12 mouse cellular contexts compared by ENCODE assay signal in genomic region chr13:83724196-83724595, GRCm38 (mm10).
DNase-seq lines count a peak whose midpoint lies in the region; ATAC-seq and TF ChIP-seq lines count a peak whose summit lies in the region.
"Had no signal": no experiment of that assay in that cellular context is flagged by ENCODE, and none has a peak within 500 bp of the region (broad histone marks: within the 10 kb centered on the region; RNA-seq: fewer than 3 reads in every experiment).

No protein-coding gene starts in this region.

- 9% methylated on average over 3 of the region's 3 CpGs for WGBS in forebrain, embryonic 12.5 days
- 6% methylated on average over 3 of the region's 3 CpGs for WGBS in hindbrain, postnatal 0 days
- 5% methylated on average over 3 of the region's 3 CpGs for WGBS in neural tube, embryonic 15.5 days

- peak overlapping the region; percentile 87 for H3K4me3 ChIP-seq in forebrain, embryonic 12.5 days (replicated peaks)
- peak overlapping the region; percentile 79 for H3K4me3 ChIP-seq in hindbrain, postnatal 0 days (ENCODE audit: low read length)
- H3K4me3 ChIP-seq in neural tube, embryonic 15.5 days (replicated peaks) = peak overlapping the region; percentile 64
- H3K4me3 ChIP-seq: heart, embryonic 10.5 days; liver, embryonic 15.5 days had no signal

- intact Hi-C loops in left cerebral cortex, postnatal 25 days (cut with DNase I) = loop anchor here (10.0 kb wide), 1 partner anchor 1181 kb away; no protein-coding TSS in a partner anchor

- peak overlapping the region; percentile 100 for H3K9ac ChIP-seq in forebrain, embryonic 12.5 days
- peak overlapping the region; percentile 100 for H3K9ac ChIP-seq in hindbrain, postnatal 0 days (replicated peaks; ENCODE audit: low read length)
- H3K9ac ChIP-seq in neural tube, embryonic 15.5 days (replicated peaks) = peak overlapping the region; percentile 78
- H3K9ac ChIP-seq: liver, embryonic 15.5 days had no signal

- TF ChIP-seq CTCF in hindbrain, postnatal 0 days (IDR thresholded peaks at IDR 0.05; ENCODE audit: low read depth) = no peak

- H3K27me3 ChIP-seq in forebrain, embryonic 12.5 days = 0 out of 2 replicates have a peak, but pooled peaks cover 5% of the 10 kb centered on the region
- H3K27me3 ChIP-seq in hindbrain, postnatal 0 days (ENCODE audit: insufficient read depth, low read length) = no peaks in the 10 kb centered on the region
- 0 out of 2 replicates have a peak, but pooled peaks cover 2% of the 10 kb centered on the region for H3K27me3 ChIP-seq in neural tube, embryonic 15.5 days (replicated peaks)
- H3K27me3 ChIP-seq: CH12.LX had no signal

- H3K4me2 ChIP-seq in forebrain, embryonic 12.5 days = peak overlapping the region; percentile 73
- peak overlapping the region; percentile 89 for H3K4me2 ChIP-seq in hindbrain, postnatal 0 days (ENCODE audit: low read depth, low read length)
- H3K4me2 ChIP-seq in neural tube, embryonic 15.5 days = peak overlapping the region; percentile 67
- H3K4me2 ChIP-seq: liver, embryonic 15.5 days had no signal

- H3K9me3 ChIP-seq in forebrain, embryonic 12.5 days = no peaks in the 10 kb centered on the region
- H3K9me3 ChIP-seq in hindbrain, postnatal 0 days (ENCODE audit: low read length) = no peaks in the 10 kb centered on the region
- no peaks in the 10 kb centered on the region for H3K9me3 ChIP-seq in neural tube, embryonic 15.5 days (replicated peaks)
- H3K9me3 ChIP-seq: heart, embryonic 10.5 days; liver, embryonic 15.5 days had no signal

- peak; percentile 35 to 51 for DNase-seq in left cerebral cortex, postnatal 25 days (ENCODE audit: low spot score in 2 of 2)
- no peak for DNase-seq in left cerebral cortex, adult 8-10 months (ENCODE audit: low spot score in 2 of 2)
- peak; percentile 48 for DNase-seq in hindbrain, postnatal 0 days (ENCODE audit: low spot score)
- DNase-seq in adrenal gland, postnatal 4 days (ENCODE audit: low spot score in 2 of 2) = no peak
- DNase-seq: spleen, adult 18-20 months; thymus, adult 2 months had no signal

- peaks cover 2% of the 10 kb centered on the region; the same call in 1 of the 2 replicates for H3K4me1 ChIP-seq in forebrain, embryonic 12.5 days
- no peaks in the 10 kb centered on the region for H3K4me1 ChIP-seq in hindbrain, postnatal 0 days (ENCODE audit: insufficient read depth, low read length)
- no peaks in the 10 kb centered on the region for H3K4me1 ChIP-seq in neural tube, embryonic 15.5 days
- H3K4me1 ChIP-seq: liver, embryonic 15.5 days had no signal

- H3K27ac ChIP-seq in forebrain, embryonic 12.5 days = peak overlapping the region; percentile 100
- peak overlapping the region; percentile 100 for H3K27ac ChIP-seq in hindbrain, postnatal 0 days
- peak overlapping the region; percentile 100 for H3K27ac ChIP-seq in neural tube, embryonic 15.5 days (replicated peaks)
- H3K27ac ChIP-seq: heart, embryonic 10.5 days; liver, embryonic 15.5 days had no signal

- no peak for ATAC-seq in forebrain, embryonic 12.5 days (ENCODE audit: low FRiP score)
- no peak for ATAC-seq in hindbrain, postnatal 0 days
- ATAC-seq in neural tube, embryonic 15.5 days (ENCODE audit: low FRiP score) = no peak
- no peak for ATAC-seq in megakaryocyte progenitor cell, adult 5-6 weeks (replicated peaks; ENCODE audit: poor library complexity)

- H3K36me3 ChIP-seq in forebrain, embryonic 12.5 days (replicated peaks) = no peaks in the 10 kb centered on the region
- H3K36me3 ChIP-seq in hindbrain, postnatal 0 days (ENCODE audit: insufficient read depth, low read length) = no peaks in the 10 kb centered on the region
- no peaks in the 10 kb centered on the region for H3K36me3 ChIP-seq in neural tube, embryonic 15.5 days
- H3K36me3 ChIP-seq: heart, embryonic 10.5 days; liver, embryonic 15.5 days had no signal

Comparison
In these comparisons a context has a peak if more than half of its experiments do, and no peak if none do; other contexts are left out.
1. DNase-seq: peak in left cerebral cortex, postnatal 25 days (2 of 2) and hindbrain, postnatal 0 days (single experiment); none in left cerebral cortex, adult 8-10 months (0 of 2) and adrenal gland, postnatal 4 days (0 of 2).
2. Peak in every context shown above with its lines, with median percentiles within 50 percentile points of each other: H3K27ac ChIP-seq, H3K4me2 ChIP-seq, H3K4me3 ChIP-seq and H3K9ac ChIP-seq.